Mouse (Mus musculus) MEL (cell line): Measurements from ENCODE around the gene Vmn2r115. TPM values are rescaled to one million over a fixed set of nuclear protein-coding genes. Genes with fewer than 3 reads are reported as not detected.
"Not testable (repeated sequence)": the region's sequence is repeated elsewhere in the genome, so short reads cannot be mapped to it uniquely, and the experiment has no call there.

Experiments
- DNase-seq: peaks from one replicate; pipeline ENCODE4 v3.0.0; 2011; ENCODE audit warnings: low read depth, low spot score
- H3K27ac ChIP-seq: 2 replicates; pipeline ENCODE4 v1.5.1; 2012; ENCODE audit warnings: low read depth, mild to moderate bottlenecking, control low read depth, low read length, moderate library complexity; ENCODE audit not compliant: control insufficient read depth
- H3K27me3 ChIP-seq, 2 experiments: fragments of 150-350 bp in 1 of 2; sonication (generic) in 1 of 2; 2 replicates each; pipeline ENCODE4 v1.6.1; 2012; ENCODE audit warnings: low read length in 2 of 2, mild to moderate bottlenecking in 2 of 2, improper control_type of control experiment in 1 of 2, moderate library complexity in 1 of 2; ENCODE audit not compliant: insufficient read depth in 2 of 2, control insufficient read depth in 1 of 2
- H3K36me3 ChIP-seq, 2 experiments: 2 replicates each; pipeline ENCODE4 v1.6.1; 2012 to 2014; ENCODE audit warnings: low read length in 2 of 2, improper control_type of control experiment in 1 of 2, inconsistent platforms in 1 of 2, mild to moderate bottlenecking in 1 of 2; ENCODE audit not compliant: insufficient read depth in 2 of 2, control insufficient read depth in 1 of 2
- H3K4me1 ChIP-seq, 2 experiments: fragments of 150-350 bp in 1 of 2; sonication (generic) in 1 of 2; 2 replicates each; pipeline ENCODE4 v1.6.1; 2012; ENCODE audit warnings: low read length in 2 of 2, improper control_type of control experiment in 1 of 2, mild to moderate bottlenecking in 1 of 2; ENCODE audit not compliant: insufficient read depth in 2 of 2, control insufficient read depth in 1 of 2
- H3K4me3 ChIP-seq, 2 experiments: fragments of 150-350 bp in 1 of 2; sonication (generic) in 1 of 2; 2 replicates each; pipeline ENCODE4 v1.5.1; 2012; ENCODE audit warnings: low read depth in 2 of 2, low read length in 2 of 2, mild to moderate bottlenecking in 2 of 2, moderate library complexity in 2 of 2, control low read depth in 1 of 2, improper control_type of control experiment in 1 of 2; ENCODE audit not compliant: control insufficient read depth in 1 of 2, insufficient read depth in 1 of 2
- H3K79me2 ChIP-seq: 2 replicates; pipeline ENCODE4 v1.6.1; 2012; ENCODE audit warnings: mild to moderate bottlenecking, low read length, moderate library complexity; ENCODE audit not compliant: control insufficient read depth, poor library complexity, insufficient read depth
- H3K9ac ChIP-seq: 2 replicates; pipeline ENCODE4 v1.6.1; 2012; ENCODE audit warnings: low read depth, mild to moderate bottlenecking, control low read depth, low read length, moderate library complexity; ENCODE audit not compliant: control insufficient read depth, poor library complexity, severe bottlenecking
- H3K9me3 ChIP-seq: fragments of 150-350 bp; sonication (generic); replicated peaks from 2 replicates; pipeline ENCODE4 v1.6.1; 2012; ENCODE audit warnings: mild to moderate bottlenecking, low read length, improper control_type of control experiment, moderate library complexity; ENCODE audit not compliant: insufficient read depth
- E2F4 ChIP-seq: IDR thresholded peaks from 2 replicates; pipeline ENCODE4 v1.6.1; 2011; ENCODE audit warnings: low read depth, low read length, improper control_type of control experiment, borderline replicate concordance
- ELF1 ChIP-seq: IDR thresholded peaks from 2 replicates; pipeline ENCODE4 v1.6.1; 2014; ENCODE audit warnings: low read depth, mild to moderate bottlenecking, inconsistent platforms, low read length, improper control_type of control experiment, moderate library complexity
- EP300 ChIP-seq, 2 experiments: IDR thresholded peaks; 2 replicates each; pipeline ENCODE4 v1.6.1; 2011; ENCODE audit warnings: improper control_type of control experiment in 2 of 2, low read length in 2 of 2, low read depth in 1 of 2, mild to moderate bottlenecking in 1 of 2
- HCFC1 ChIP-seq: IDR thresholded peaks from 2 replicates; pipeline ENCODE4 v1.6.1; 2012; ENCODE audit warnings: low read depth, mild to moderate bottlenecking, inconsistent platforms, low read length, improper control_type of control experiment, moderate library complexity
- NRF1 ChIP-seq: IDR thresholded peaks from 2 replicates; pipeline ENCODE4 v1.6.1; 2014; ENCODE audit warnings: low read depth, mild to moderate bottlenecking, inconsistent platforms, low read length, improper control_type of control experiment, moderate library complexity; ENCODE audit not compliant: poor library complexity, insufficient read depth, severe bottlenecking
- POLR2AphosphoS5 ChIP-seq: IDR thresholded peaks from 2 replicates; pipeline ENCODE4 v1.6.1; 2012; ENCODE audit warnings: low read depth, borderline replicate concordance, mild to moderate bottlenecking, inconsistent platforms, low read length, moderate library complexity, mixed read lengths
- SMC3 ChIP-seq: IDR thresholded peaks from 2 replicates; pipeline ENCODE4 v1.6.1; 2011; ENCODE audit warnings: low read depth, low read length, improper control_type of control experiment
- ZC3H11A ChIP-seq: IDR thresholded peaks from 2 replicates; pipeline ENCODE4 v1.6.1; 2012; ENCODE audit warnings: low read depth, mild to moderate bottlenecking, inconsistent platforms, low read length, improper control_type of control experiment
- polyA plus RNA-seq, 2 experiments: library from polyadenylated mRNA; stranded (reverse) in 1 of 2; unstranded in 1 of 2; fragments of >175 nt in 1 of 2; fragments of >200 nt in 1 of 2; gene quantifications; 2 replicates each; pipeline versions ENCODE4 v1.2.1 to v1.2.4; 2012; ENCODE audit warnings: low replicate concordance in 2 of 2, low read depth in 1 of 2; ENCODE audit not compliant: insufficient read length in 2 of 2, insufficient read depth in 1 of 2, missing spikeins in 1 of 2
- total RNA-seq: library from RNA; depleted of rRNA; stranded (reverse); fragments of 300-350 nt; gene quantifications from 2 replicates; pipeline ENCODE4 v1.2.3, GENCODE M21; 2012; rRNA removed

Vmn2r115 gene
- total RNA-seq (not detected in 2 replicates), polyA plus RNA-seq (under 1 TPM in 1 of 2 experiments, not detected in 1; 0.03 TPM)

- not testable (repeated sequence) for H3K4me1 ChIP-seq, H3K9ac ChIP-seq, H3K79me2 ChIP-seq, H3K27ac ChIP-seq, H3K36me3 ChIP-seq, H3K27me3 ChIP-seq, DNase-seq, H3K4me3 ChIP-seq, H3K9me3 ChIP-seq
Observed at GRCm38 (mm10) chr17:23343441-23343840, at the start of gene Vmn2r115. TSS of gene Vmn2r115 (plus strand) at chr17:23343741.

- not testable (repeated sequence) for H3K4me3 ChIP-seq, H3K36me3 ChIP-seq, H3K27ac ChIP-seq, H3K9ac ChIP-seq, H3K79me2 ChIP-seq, H3K27me3 ChIP-seq, H3K9me3 ChIP-seq, H3K4me1 ChIP-seq, DNase-seq
Observed at GRCm38 (mm10) chr17:23312437-23312836, 31.1 kb upstream of the Vmn2r115 start, which contains the start of gene Vmn2r114. TSS of gene Vmn2r114 (minus strand) at chr17:23312537.

- Histone ChIP-seq H3K36me3 (no peaks in the 10 kb centered on the region), H3K9ac (no peak overlapping the region), H3K79me2 (no peaks in the 10 kb centered on the region), H3K27me3 (no peaks in the 10 kb centered on the region), H3K4me1 (no peaks in the 10 kb centered on the region), H3K9me3 (no peaks in the 10 kb centered on the region), H3K4me3 (no peak overlapping the region), H3K27ac (no peak overlapping the region)
- no peak for DNase-seq
- no peak for TF ChIP-seq ZC3H11A
- TF ChIP-seq NRF1, result no peak
- no peak for TF ChIP-seq E2F4
- no peak for TF ChIP-seq ELF1
- TF ChIP-seq SMC3, result no peak
- TF ChIP-seq EP300 (IDR thresholded peaks at IDR 0.05; ENCODE audit: low read depth in 1 of 2, low read length in 2 of 2), result no peak
- no peak for TF ChIP-seq HCFC1
Observed at GRCm38 (mm10) chr17:23330657-23331056, 12.9 kb upstream of the Vmn2r115 start.

- no peak overlapping the region for H3K27ac ChIP-seq
- no peaks in the 10 kb centered on the region for H3K4me1 ChIP-seq
- no peaks in the 10 kb centered on the region for H3K79me2 ChIP-seq
- no peaks in the 10 kb centered on the region for H3K27me3 ChIP-seq
- H3K9ac ChIP-seq, result no peak overlapping the region
- TF ChIP-seq POLR2AphosphoS5, result no peak
- H3K4me3 ChIP-seq, result no peak overlapping the region
- H3K9me3 ChIP-seq, result no peaks in the 10 kb centered on the region
- no peaks in the 10 kb centered on the region for H3K36me3 ChIP-seq
- DNase-seq, result no peak
Observed at GRCm38 (mm10) chr17:23351644-23352043, 8.1 kb downstream of the Vmn2r115 start.

GRCm38 (mm10) chr17:23384304-23384703, 40.8 kb downstream of the Vmn2r115 start, which contains the start of gene Vmn2r116:
TSS of gene Vmn2r116 (plus strand) at chr17:23384604.
- H3K36me3 ChIP-seq, DNase-seq, H3K27me3 ChIP-seq, H3K27ac ChIP-seq, H3K4me3 ChIP-seq, H3K9ac ChIP-seq, H3K4me1 ChIP-seq, H3K79me2 ChIP-seq, H3K9me3 ChIP-seq: not testable (repeated sequence)
